Mouse (Mus musculus): ENCODE measurements around the gene Rpl10a.
"Not testable (repeated sequence)": the region's sequence is repeated elsewhere in the genome, so short reads cannot be mapped to it uniquely, and the experiment has no call there.

- not testable (repeated sequence) for TF ChIP-seq GATA1 (IDR thresholded peaks at IDR 0.05; ENCODE audit: borderline replicate concordance, low read length); FLI1 (IDR thresholded peaks at IDR 0.05; ENCODE audit: low read length)
Observed at GRCm38 (mm10) chr17:28330590-28330989, 2.3 kb downstream of the Rpl10a start.

All from megakaryocyte, embryonic 14.5 days (primary cell).